Mouse (Mus musculus): ENCODE data around the gene Tmem62. TPM values are rescaled to one million over a fixed set of nuclear protein-coding genes. Genes with fewer than 3 reads are reported as not detected.
A peak's percentile ranks its signal among the peaks of the same experiment; 100 is the strongest.
"Not testable (repeated sequence)": the region's sequence is repeated elsewhere in the genome, so short reads cannot be mapped to it uniquely, and the experiment has no call there.

Gene Tmem62
- total RNA-seq, 2 experiments from 2014 or later, result 5.0 to 8.4 TPM

GRCm38 (mm10) chr2:120985241-120985640 is 8.4 kb downstream of the Tmem62 start:
- ATAC-seq (replicated peaks; ENCODE audit: low FRiP score, poor library complexity, severe bottlenecking), result peak; percentile 65; the same call in 1 of the 2 replicates

- ATAC-seq (replicated peaks; ENCODE audit: low FRiP score, poor library complexity, severe bottlenecking), result no peak
These were observed 14.4 kb downstream of the Tmem62 start for GRCm38 (mm10) chr2:120991196-120991595.

- ATAC-seq (replicated peaks; ENCODE audit: low FRiP score, poor library complexity, severe bottlenecking), result not testable (repeated sequence)
These were observed 19.8 kb downstream of the Tmem62 start for GRCm38 (mm10) chr2:120996607-120997006.

GRCm38 (mm10) chr2:120998863-120999262 is 22.0 kb downstream of the Tmem62 start:
- no peak for ATAC-seq (replicated peaks; ENCODE audit: low FRiP score, poor library complexity, severe bottlenecking)

- ATAC-seq (replicated peaks; ENCODE audit: low FRiP score, poor library complexity, severe bottlenecking), result no peak
These were observed 26.8 kb downstream of the Tmem62 start for GRCm38 (mm10) chr2:121003586-121003985.

GRCm38 (mm10) chr2:121004018-121004811 is 27.4 kb downstream of the Tmem62 start:
- no peak for ATAC-seq (replicated peaks; ENCODE audit: low FRiP score, poor library complexity, severe bottlenecking)

- no peak for ATAC-seq (replicated peaks; ENCODE audit: low FRiP score, poor library complexity, severe bottlenecking)
These were observed 30.2 kb downstream of the Tmem62 start for GRCm38 (mm10) chr2:121006986-121007385.

- ATAC-seq (replicated peaks; ENCODE audit: low FRiP score, poor library complexity, severe bottlenecking), result peak; percentile 92
These were observed 31.3 kb downstream of the Tmem62 start, which contains the start of gene Ccndbp1 for GRCm38 (mm10) chr2:121007925-121008663. TSS of gene Ccndbp1 (plus strand) at chr2:121008403.

- ATAC-seq (replicated peaks; ENCODE audit: low FRiP score, poor library complexity, severe bottlenecking), result peak; percentile 44
These were observed 31.8 kb downstream of the Tmem62 start for GRCm38 (mm10) chr2:121008664-121009007.

GRCm38 (mm10) chr2:121009071-121009677 is 32.4 kb downstream of the Tmem62 start:
- peak; percentile 40 for ATAC-seq (replicated peaks; ENCODE audit: low FRiP score, poor library complexity, severe bottlenecking)

GRCm38 (mm10) chr2:121012676-121013075 is 35.9 kb downstream of the Tmem62 start:
- ATAC-seq (replicated peaks; ENCODE audit: low FRiP score, poor library complexity, severe bottlenecking), result no peak

- ATAC-seq (replicated peaks; ENCODE audit: low FRiP score, poor library complexity, severe bottlenecking), result no peak
These were observed 38.7 kb downstream of the Tmem62 start for GRCm38 (mm10) chr2:121015507-121015906.

- no peak for ATAC-seq (replicated peaks; ENCODE audit: low FRiP score, poor library complexity, severe bottlenecking)
These were observed 39.4 kb downstream of the Tmem62 start for GRCm38 (mm10) chr2:121016226-121016625.

GRCm38 (mm10) chr2:121017151-121017550 is 40.3 kb downstream of the Tmem62 start:
- no peak for ATAC-seq (replicated peaks; ENCODE audit: low FRiP score, poor library complexity, severe bottlenecking)

GRCm38 (mm10) chr2:121022918-121023317 is 46.1 kb downstream of the Tmem62 start:
- ATAC-seq (replicated peaks; ENCODE audit: low FRiP score, poor library complexity, severe bottlenecking), result no peak

- peak; percentile 95 for ATAC-seq (replicated peaks; ENCODE audit: low FRiP score, poor library complexity, severe bottlenecking)
These were observed 60.0 kb downstream of the Tmem62 start, which contains the start of gene Epb42 for GRCm38 (mm10) chr2:121036733-121037341. TSS of gene Epb42 (minus strand) at chr2:121037072.

GRCm38 (mm10) chr2:121038851-121039250 is 62.0 kb downstream of the Tmem62 start:
- ATAC-seq (replicated peaks; ENCODE audit: low FRiP score, poor library complexity, severe bottlenecking), result not testable (repeated sequence)

- ATAC-seq (replicated peaks; ENCODE audit: low FRiP score, poor library complexity, severe bottlenecking), result no peak
These were observed 62.6 kb downstream of the Tmem62 start for GRCm38 (mm10) chr2:121039382-121039781.

GRCm38 (mm10) chr2:121041098-121041497 is 64.3 kb downstream of the Tmem62 start:
- peak; percentile 51 for ATAC-seq (replicated peaks; ENCODE audit: low FRiP score, poor library complexity, severe bottlenecking)

- no peak for ATAC-seq (replicated peaks; ENCODE audit: low FRiP score, poor library complexity, severe bottlenecking)
These were observed 68.8 kb downstream of the Tmem62 start for GRCm38 (mm10) chr2:121045653-121046052.
